Mouse (Mus musculus) CH12.LX (cell line): Measurements from ENCODE around the gene 4931422A03Rik. TPM values are rescaled to one million over a fixed set of nuclear protein-coding genes. Genes with fewer than 3 reads are reported as not detected.

Experiments
- DNase-seq: peaks from one replicate; pipeline ENCODE4 v3.0.0-alpha.2; 2013; ENCODE audit errors: extremely low read depth
- H3K27ac ChIP-seq: 2 replicates; pipeline ENCODE4 v1.5.1; 2012; ENCODE audit warnings: low read depth, mild to moderate bottlenecking, control low read depth, moderate library complexity; ENCODE audit not compliant: insufficient read depth
- H3K27me3 ChIP-seq: replicated peaks from 2 replicates; pipeline ENCODE3; 2012; ENCODE audit warnings: inconsistent platforms
- H3K36me3 ChIP-seq, 2 experiments: replicated peaks in 1 of 2; 2 replicates each; pipeline versions ENCODE3 to v1.6.1; 2012; ENCODE audit warnings: inconsistent platforms in 1 of 2, low read length in 1 of 2, mild to moderate bottlenecking in 1 of 2, mixed read lengths in 1 of 2, moderate library complexity in 1 of 2; ENCODE audit not compliant: control insufficient read depth in 1 of 2, insufficient read depth in 1 of 2
- H3K4me1 ChIP-seq, 2 experiments: 2 replicates each; pipeline ENCODE4 v1.6.1; 2012; ENCODE audit warnings: inconsistent platforms in 1 of 2, moderate library complexity in 1 of 2; ENCODE audit not compliant: insufficient read depth in 2 of 2, control insufficient read depth in 1 of 2
- H3K4me2 ChIP-seq: 2 replicates; pipeline ENCODE4 v1.6.1; 2012; ENCODE audit warnings: low read depth, mild to moderate bottlenecking, control low read depth; ENCODE audit not compliant: poor library complexity, insufficient read depth, severe bottlenecking
- H3K4me3 ChIP-seq, 3 experiments: fragments of 150-350 bp in 1 of 3; sonication (generic) in 1 of 3; replicated peaks in 1 of 3; 2 replicates each; pipeline versions ENCODE3 to v1.5.1; 2011 to 2012; ENCODE audit warnings: low read depth in 2 of 3, low read length in 2 of 3, mild to moderate bottlenecking in 2 of 3, moderate library complexity in 2 of 3, control low read depth in 1 of 3, improper control_type of control experiment in 1 of 3, inconsistent platforms in 1 of 3, mixed read lengths in 1 of 3; ENCODE audit not compliant: poor library complexity in 1 of 3
- H3K79me2 ChIP-seq: replicated peaks from 2 replicates; pipeline ENCODE4 v1.6.1; 2012; ENCODE audit warnings: mild to moderate bottlenecking, moderate library complexity; ENCODE audit not compliant: control insufficient read depth, poor library complexity, insufficient read depth, severe bottlenecking; ENCODE audit errors: extremely low read depth
- H3K9ac ChIP-seq: 2 replicates; pipeline ENCODE4 v1.6.1; 2012; ENCODE audit warnings: low read depth, mild to moderate bottlenecking, control low read depth, moderate library complexity; ENCODE audit not compliant: insufficient read depth
- H3K9me3 ChIP-seq: replicated peaks from 2 replicates; pipeline ENCODE3; 2012; ENCODE audit warnings: low read length, inconsistent platforms, mixed read lengths
- BHLHE40 ChIP-seq: IDR thresholded peaks from 2 replicates; pipeline ENCODE4 v1.6.1; 2011; ENCODE audit warnings: mild to moderate bottlenecking, low read depth, low read length, improper control_type of control experiment
- CHD2 ChIP-seq: IDR thresholded peaks from 2 replicates; pipeline ENCODE4 v1.6.1; 2011; ENCODE audit warnings: low read length, improper control_type of control experiment
- E2F4 ChIP-seq: IDR thresholded peaks from 2 replicates; pipeline ENCODE4 v1.6.1; 2011; ENCODE audit warnings: low read depth, low read length, improper control_type of control experiment; ENCODE audit not compliant: insufficient replicate concordance
- ELF1 ChIP-seq: IDR thresholded peaks from 2 replicates; pipeline ENCODE4 v1.6.1; 2014; ENCODE audit warnings: low read depth, mild to moderate bottlenecking, inconsistent platforms, low read length, improper control_type of control experiment
- EP300 ChIP-seq: IDR thresholded peaks from 2 replicates; pipeline ENCODE4 v1.6.1; 2011; ENCODE audit warnings: low read length, improper control_type of control experiment
- ETS1 ChIP-seq: conservative IDR thresholded peaks from 2 replicates; pipeline ENCODE4 v1.6.1; 2012; ENCODE audit warnings: low read depth, mild to moderate bottlenecking, inconsistent platforms, low read length, improper control_type of control experiment, moderate library complexity
- IRF4 ChIP-seq: IDR thresholded peaks from 2 replicates; pipeline ENCODE4 v1.6.1; 2014; ENCODE audit warnings: low read depth, mild to moderate bottlenecking, inconsistent platforms, low read length, improper control_type of control experiment
- MEF2A ChIP-seq: IDR thresholded peaks from 2 replicates; pipeline ENCODE4 v1.6.1; 2014; ENCODE audit warnings: low read depth, mild to moderate bottlenecking, inconsistent platforms, low read length, improper control_type of control experiment, borderline replicate concordance
- PAX5 ChIP-seq: IDR thresholded peaks from 2 replicates; pipeline ENCODE4 v1.6.1; 2012; ENCODE audit warnings: low read length, inconsistent platforms, mixed read lengths
- TCF12 ChIP-seq: IDR thresholded peaks from 2 replicates; pipeline ENCODE4 v1.6.1; 2014; ENCODE audit warnings: low read depth, mild to moderate bottlenecking, inconsistent platforms, low read length, improper control_type of control experiment
- USF1 ChIP-seq: IDR thresholded peaks from 2 replicates; pipeline ENCODE4 v1.6.1; 2014; ENCODE audit warnings: low read depth, mild to moderate bottlenecking, inconsistent platforms, low read length, improper control_type of control experiment
- ZC3H11A ChIP-seq: IDR thresholded peaks from 2 replicates; pipeline ENCODE4 v1.6.1; 2012; ENCODE audit warnings: low read depth, mild to moderate bottlenecking, inconsistent platforms, low read length, improper control_type of control experiment
- dilution Hi-C: fragments of 300-500 bp; cut with MboI; formaldehyde crosslinking; loops from 2 replicates; pipeline ENCODE4 v1.14.3; 2020; ENCODE audit warnings: low sequenced_read_pairs; ENCODE audit not compliant: extremely low pct_unique_long_range_greater_than_20kb, extremely low pct_ligation_motif_present
- in situ Hi-C: fragments of 300-500 bp; cut with MboI; formaldehyde crosslinking; loops from 3 replicates; pipeline ENCODE4 v1.14.3; 2019; ENCODE audit warnings: low sequenced_read_pairs, low pct_ligation_motif_present, low pct_unique_long_range_greater_than_20kb, mixed read lengths
- polyA plus RNA-seq: library from polyadenylated mRNA; unstranded; fragments of >175 nt; gene quantifications from 2 replicates; pipeline ENCODE4 v1.2.1, GENCODE M21; 2012; ENCODE audit warnings: low read depth; ENCODE audit not compliant: insufficient read length
- total RNA-seq, 2 experiments: library from RNA; depleted of rRNA; stranded (reverse); fragments of 300-350 nt in 1 of 2; fragments of >200 nt in 1 of 2; gene quantifications; 2 replicates each; pipeline ENCODE4 v1.2.3; 2012 to 2014

The 4931422A03Rik gene
- total and polyA plus RNA-seq, 3 experiments = 0.68 to 2.4 TPM; not detected in 1

DNA sequence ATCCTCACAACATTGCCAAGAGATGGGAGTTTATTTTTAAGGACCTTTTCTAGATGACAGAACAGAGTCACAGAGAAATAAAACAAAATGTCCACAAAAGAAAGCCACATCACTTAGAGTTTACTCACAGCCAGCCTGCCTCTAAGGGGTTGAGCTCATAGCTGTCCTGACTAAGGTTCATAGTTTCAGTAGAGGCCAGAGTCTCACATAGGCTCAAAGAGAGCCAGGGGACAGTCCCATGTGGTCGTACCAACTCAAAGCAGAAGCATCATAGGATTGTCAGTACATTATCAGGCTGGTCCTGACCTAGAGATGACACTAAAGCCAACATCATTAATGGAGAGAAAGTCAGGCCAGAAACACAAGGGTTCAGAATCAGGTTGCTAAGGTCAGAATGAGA is 89.6 kb downstream of the 4931422A03Rik start (continued):
- no peak for TF ChIP-seq PAX5
- no peak for TF ChIP-seq ZC3H11A
- TF ChIP-seq, all 38 proteins: peak for 25

DNA sequence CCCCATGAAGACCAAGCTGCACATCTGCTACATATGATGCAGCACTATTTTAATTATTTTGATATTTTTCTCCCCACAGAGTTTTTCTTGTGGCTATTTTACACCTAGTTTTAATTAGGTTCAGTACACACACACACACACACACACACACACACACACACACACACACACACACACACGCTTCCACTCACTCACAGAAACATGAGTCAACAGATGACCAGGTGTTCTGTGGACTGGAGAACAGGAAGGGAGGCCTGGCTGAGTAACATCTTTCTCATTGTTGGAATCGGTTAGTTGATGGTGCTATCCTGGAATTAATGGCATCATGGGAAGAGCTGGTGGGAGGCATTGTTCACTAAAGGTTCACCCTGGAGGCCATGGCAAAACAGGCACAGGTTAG is 90.5 kb downstream of the 4931422A03Rik start:
- Histone ChIP-seq H3K9me3 (no peaks in the 10 kb centered on the region), H3K9ac (0 out of 2 replicates have a peak overlapping the region, but pooled peaks have one; percentile 44), H3K36me3 (no peaks in the 10 kb centered on the region), H3K4me3 (no peak overlapping the region), H3K79me2 (no peaks in the 10 kb centered on the region), H3K4me1 (peaks cover 53 to 80% of the 10 kb centered on the region in 2 experiments), H3K27ac (peak overlapping the region; percentile 87), H3K4me2 (peak overlapping the region; percentile 42), H3K27me3 (no peaks in the 10 kb centered on the region)
- in situ Hi-C loops = no loop called here
- no peak for DNase-seq
- peak; percentile 63; the same call in 1 of the 2 replicates for TF ChIP-seq EP300
- peak; percentile 81 for TF ChIP-seq TCF12
- peak; percentile 10; the same call in 1 of the 2 replicates for TF ChIP-seq ELF1
- TF ChIP-seq ETS1 = peak; percentile 51
- TF ChIP-seq USF1 = no peak
- TF ChIP-seq MEF2A = no peak
- TF ChIP-seq BHLHE40 = peak; percentile 69
- no peak for TF ChIP-seq E2F4
- 0 out of 2 replicates have a peak, but pooled peaks have one; percentile 32 for TF ChIP-seq CHD2
- dilution Hi-C loops = no loop called here

DNA sequence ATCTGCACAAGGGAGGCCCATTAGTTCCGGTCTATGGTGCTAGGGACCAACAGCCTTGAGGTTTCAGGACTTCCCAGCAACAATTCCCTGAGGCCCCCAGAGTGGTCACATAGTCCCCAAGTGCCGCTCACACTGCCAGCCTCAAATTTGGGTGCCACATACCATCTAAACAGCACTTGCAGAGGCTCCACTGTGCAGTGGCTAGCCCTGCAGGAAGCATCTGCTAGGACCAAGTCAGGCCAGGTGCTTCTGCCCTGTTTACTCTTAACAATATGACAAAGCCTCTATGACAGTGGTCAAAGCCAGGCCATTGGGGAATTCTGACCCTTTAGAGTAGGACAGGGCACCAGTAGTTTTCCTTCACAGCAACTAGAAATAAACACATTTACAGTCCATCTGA is 91.5 kb downstream of the 4931422A03Rik start:
- peaks cover 55 to 86% of the 10 kb centered on the region in 2 experiments for H3K4me1 ChIP-seq
- DNase-seq = no peak
- H3K36me3 ChIP-seq = no peaks in the 10 kb centered on the region
- no peak overlapping the region for H3K4me3 ChIP-seq
- dilution Hi-C loops (no loop called here), in situ Hi-C loops (no loop called here)
- H3K4me2 ChIP-seq = no peak overlapping the region
- H3K27ac ChIP-seq = no peak overlapping the region
- no peaks in the 10 kb centered on the region for H3K27me3 ChIP-seq
- TF ChIP-seq MEF2A (no peak), BHLHE40 (peak; percentile 34; the same call in 1 of the 2 replicates), IRF4 (no peak), TCF12 (peak; percentile 72)
- no peaks in the 10 kb centered on the region for H3K79me2 ChIP-seq
- H3K9me3 ChIP-seq = no peaks in the 10 kb centered on the region
- H3K9ac ChIP-seq = no peak overlapping the region
